Mouse (Mus musculus) kidney, adult 2 months (tissue): ENCODE results near the gene Spag5. TPM values are rescaled to one million over a fixed set of nuclear protein-coding genes. Genes with fewer than 3 reads are reported as not detected.
A peak's percentile ranks its signal among the peaks of the same experiment; 100 is the strongest.

Source experiments
- DNase-seq: peaks from one replicate; pipeline ENCODE4 v3.0.0; 2021
- H3K27ac ChIP-seq: fragments of 200-500 bp; 2 replicates; pipeline ENCODE4 v1.5.1; 2012; ENCODE audit warnings: low read depth, low read length, control low read depth, inconsistent platforms; ENCODE audit not compliant: insufficient read depth
- H3K27me3 ChIP-seq: fragments of 200-500 bp; replicated peaks from 2 replicates; pipeline ENCODE4 v1.6.1; 2012; ENCODE audit warnings: mild to moderate bottlenecking, moderate library complexity, low read length, inconsistent platforms; ENCODE audit not compliant: control insufficient read depth, insufficient read depth
- H3K36me3 ChIP-seq: fragments of 200-500 bp; 2 replicates; pipeline ENCODE4 v1.6.1; 2012; ENCODE audit warnings: mild to moderate bottlenecking, moderate library complexity, low read length, inconsistent platforms; ENCODE audit not compliant: control insufficient read depth, insufficient read depth
- H3K4me1 ChIP-seq: fragments of 200-500 bp; 2 replicates; pipeline ENCODE4 v1.6.1; 2011; ENCODE audit warnings: low read length; ENCODE audit not compliant: control insufficient read depth, insufficient read depth
- H3K4me3 ChIP-seq: fragments of 200-500 bp; 2 replicates; pipeline ENCODE4 v1.5.1; 2011; ENCODE audit warnings: mild to moderate bottlenecking, low read depth, low read length, control low read depth; ENCODE audit not compliant: insufficient read depth
- CTCF ChIP-seq: fragments of 200-500 bp; conservative IDR thresholded peaks from 2 replicates; pipeline ENCODE4 v1.5.1; 2011; ENCODE audit warnings: low read depth, mild to moderate bottlenecking, control low read depth, low read length, moderate library complexity, mixed read lengths; ENCODE audit not compliant: insufficient read depth, insufficient read length
- POLR2A ChIP-seq: fragments of 200-500 bp; IDR thresholded peaks from one replicate; pipeline ENCODE4 v1.6.1; 2011; ENCODE audit warnings: low read depth, low read length, control low read depth
- WGBS: fragments of 180-500 bp; shearing (Covaris S2); methylation state at CpG from one replicate; pipeline ENCODE4 v1.1.7; 2018; 5-methylcytosine and 5-hydroxymethylcytosine counted together
- polyA plus RNA-seq: library from polyadenylated mRNA; depleted of rRNA; stranded (reverse); fragments of >200 nt; gene quantifications from 2 replicates; pipeline ENCODE4 v1.2.3, GENCODE M21; 2012

The Spag5 gene
- polyA plus RNA-seq, 1 experiment: 15.0 TPM

- Histone ChIP-seq H3K36me3 (no peaks in the 10 kb centered on the region), H3K27me3 (no peaks in the 10 kb centered on the region), H3K27ac (no peak overlapping the region), H3K4me1 (no peaks in the 10 kb centered on the region), H3K4me3 (peak overlapping the region; percentile 34)
- 66% methylated on average over 7 of the region's 7 CpGs for WGBS
- DNase-seq: no peak
- TF ChIP-seq POLR2A (no peak), CTCF (no peak)
Measured at GRCm38 (mm10) chr11:78300917-78301316, 412 bp upstream of the Spag5 start.

GRCm38 (mm10) chr11:78305272-78305671 is 3.9 kb downstream of the Spag5 start:
- Histone ChIP-seq H3K36me3 (no peaks in the 10 kb centered on the region), H3K4me1 (no peaks in the 10 kb centered on the region), H3K27me3 (no peaks in the 10 kb centered on the region), H3K4me3 (no peak overlapping the region), H3K27ac (no peak overlapping the region)
- TF ChIP-seq CTCF (no peak), POLR2A (no peak)
- 88% methylated on average over 4 of the region's 4 CpGs for WGBS
- no peak for DNase-seq

- WGBS: 72% methylated on average over 8 of the region's 8 CpGs
Measured at GRCm38 (mm10) chr11:78310861-78311511, 9.7 kb downstream of the Spag5 start.

GRCm38 (mm10) chr11:78313662-78314061 is 12.3 kb downstream of the Spag5 start:
- Histone ChIP-seq H3K27ac (peak overlapping the region; percentile 93; the same call in 1 of the 2 replicates), H3K4me1 (peaks cover 7% of the 10 kb centered on the region), H3K4me3 (no peak overlapping the region), H3K27me3 (no peaks in the 10 kb centered on the region), H3K36me3 (no peaks in the 10 kb centered on the region)
- DNase-seq: peak; percentile 60
- WGBS: 76% methylated on average over 2 of the region's 2 CpGs
- TF ChIP-seq CTCF (no peak), POLR2A (no peak)

More at GRCm38 (mm10) chr11:78310861-78311511, 9.7 kb downstream of the Spag5 start:
- H3K4me3 ChIP-seq: no peak overlapping the region
- H3K36me3 ChIP-seq: no peaks in the 10 kb centered on the region
- H3K27ac ChIP-seq: no peak overlapping the region
- H3K4me1 ChIP-seq: peaks cover 7% of the 10 kb centered on the region
- TF ChIP-seq POLR2A: no peak
- TF ChIP-seq CTCF: no peak
- DNase-seq: peak; percentile 16
- no peaks in the 10 kb centered on the region for H3K27me3 ChIP-seq

- peaks cover 12% of the 10 kb centered on the region for H3K4me1 ChIP-seq
- no peak overlapping the region for H3K27ac ChIP-seq
- WGBS: 84% methylated on average over 2 of the region's 2 CpGs
- H3K27me3 ChIP-seq: no peaks in the 10 kb centered on the region
- no peaks in the 10 kb centered on the region for H3K36me3 ChIP-seq
- no peak for DNase-seq
- TF ChIP-seq POLR2A (no peak), CTCF (no peak)
- no peak overlapping the region for H3K4me3 ChIP-seq
Measured at GRCm38 (mm10) chr11:78318411-78318810, 17.1 kb downstream of the Spag5 start.

GRCm38 (mm10) chr11:78322076-78322831 is 20.9 kb downstream of the Spag5 start:
- no peak overlapping the region for H3K4me3 ChIP-seq
- DNase-seq: no peak
- no peaks in the 10 kb centered on the region for H3K27me3 ChIP-seq
- no peaks in the 10 kb centered on the region for H3K36me3 ChIP-seq
- H3K27ac ChIP-seq: peak overlapping the region; percentile 1; the same call in 1 of the 2 replicates
- 39% methylated on average over 2 of the region's 2 CpGs for WGBS
- peaks cover 9% of the 10 kb centered on the region; the same call in 1 of the 2 replicates for H3K4me1 ChIP-seq
- TF ChIP-seq CTCF (no peak), POLR2A (no peak)

- H3K4me1 ChIP-seq: peaks cover 9% of the 10 kb centered on the region; the same call in 1 of the 2 replicates
- TF ChIP-seq CTCF (no peak), POLR2A (no peak)
- H3K4me3 ChIP-seq: peak within 1 kb of the TSS; percentile 30; the same call in 1 of the 2 replicates
- no peaks in the 10 kb centered on the region for H3K36me3 ChIP-seq
- WGBS: 7% methylated on average over 15 of the region's 15 CpGs
- peak; percentile 95 for DNase-seq
- peak within 1 kb of the TSS; percentile 52; the same call in 1 of the 2 replicates for H3K27ac ChIP-seq
- H3K27me3 ChIP-seq: no peaks in the 10 kb centered on the region
Measured at GRCm38 (mm10) chr11:78322860-78323259, 21.5 kb downstream of the Spag5 start, which contains the start of gene Aldoc. Gene Aldoc (plus strand): TSS chr11:78322968.
